Mouse (Mus musculus): Measurements from ENCODE around the gene Mboat2. TPM values are rescaled to one million over a fixed set of nuclear protein-coding genes. Genes with fewer than 3 reads are reported as not detected.

Gene Mboat2
- total and polyA plus RNA-seq, 2 experiments from 2014 or later: 60.2 to 73.0 TPM

DNA sequence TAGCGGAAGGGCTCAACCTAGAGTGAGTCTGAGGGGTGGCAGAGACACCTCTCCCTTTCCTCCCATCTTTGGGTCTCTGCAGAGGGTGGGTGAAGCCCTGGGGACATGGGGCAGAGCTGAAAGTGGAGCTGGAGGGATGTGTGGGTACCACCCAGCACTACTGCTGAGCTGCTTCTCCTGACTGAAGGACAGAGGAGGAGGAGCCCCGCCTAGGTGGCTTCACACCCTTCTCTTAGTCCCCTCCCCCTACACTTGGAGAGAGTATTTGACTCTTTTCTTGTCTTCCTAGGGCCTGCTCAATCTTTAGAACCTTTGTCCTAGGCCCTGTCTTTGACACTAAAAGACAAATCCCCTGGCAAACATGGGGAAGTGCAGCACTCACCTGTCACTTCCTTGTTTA is 7.3 kb downstream of the Mboat2 start:
- H3K27me3 ChIP-seq (ENCODE audit: insufficient read depth, low read length): no peaks in the 10 kb centered on the region
- no peak for DNase-seq (ENCODE audit: low spot score)
- H3K4me3 ChIP-seq (ENCODE audit: low read length): no peak overlapping the region
- H3K9ac ChIP-seq (replicated peaks; ENCODE audit: low read length): no peak overlapping the region
- H3K4me1 ChIP-seq (ENCODE audit: insufficient read depth, low read length): peaks cover 13% of the 10 kb centered on the region; the same call in 1 of the 2 replicates
- no peak overlapping the region for H3K27ac ChIP-seq
- peak; percentile 29; the same call in 1 of the 2 replicates for ATAC-seq
- 71% methylated on average over 2 of the region's 2 CpGs for WGBS
- H3K9me3 ChIP-seq (ENCODE audit: low read length): no peaks in the 10 kb centered on the region
- no peak overlapping the region for H3K4me2 ChIP-seq (ENCODE audit: low read depth, low read length)
- no peak for TF ChIP-seq CTCF (IDR thresholded peaks at IDR 0.05; ENCODE audit: low read depth)
- H3K36me3 ChIP-seq (ENCODE audit: insufficient read depth, low read length): no peaks in the 10 kb centered on the region

DNA sequence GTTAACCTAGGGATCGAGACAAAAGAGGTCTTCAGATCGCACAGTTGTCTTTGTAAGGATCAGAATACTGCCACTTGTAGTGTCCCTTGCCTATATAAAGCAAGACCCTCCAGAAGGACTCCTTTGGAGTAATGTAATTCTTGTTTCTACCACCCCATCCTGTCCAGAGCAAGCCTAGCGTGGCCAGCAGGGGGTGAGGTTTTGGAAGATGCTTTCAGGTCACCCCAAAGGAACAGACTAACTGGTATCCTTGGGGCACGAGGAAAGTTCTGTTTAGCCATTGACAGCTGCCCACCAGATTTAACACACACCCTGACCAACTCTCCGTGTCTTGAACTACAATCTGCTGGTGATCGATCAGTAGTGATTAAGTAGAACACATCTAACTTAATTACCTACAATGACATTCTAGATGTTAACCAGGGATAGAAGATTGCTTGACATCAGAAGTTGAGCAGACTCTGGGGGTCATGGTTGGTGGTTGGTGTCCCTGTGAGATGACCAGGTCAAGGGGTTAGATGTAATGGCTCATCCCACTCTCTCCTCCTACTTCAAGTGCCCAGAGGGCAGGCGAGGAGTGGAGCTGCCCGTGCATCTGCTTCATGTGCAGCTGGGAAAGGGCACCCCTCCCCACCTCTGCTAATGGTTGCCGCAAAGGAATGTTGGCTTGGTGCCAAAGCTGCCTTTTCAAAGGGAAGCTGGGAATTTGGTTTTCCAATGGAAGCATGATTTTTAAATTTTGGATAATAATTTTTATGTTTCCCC is 10.6 kb downstream of the Mboat2 start:
- Histone ChIP-seq H3K27me3 (ENCODE audit: insufficient read depth, low read length) (no peaks in the 10 kb centered on the region), H3K36me3 (ENCODE audit: insufficient read depth, low read length) (no peaks in the 10 kb centered on the region), H3K9me3 (ENCODE audit: low read length) (no peaks in the 10 kb centered on the region), H3K4me1 (ENCODE audit: insufficient read depth, low read length) (peaks cover 13% of the 10 kb centered on the region; the same call in 1 of the 2 replicates), H3K4me3 (ENCODE audit: low read length) (no peak overlapping the region), H3K4me2 (ENCODE audit: low read depth, low read length) (no peak overlapping the region), H3K9ac (replicated peaks; ENCODE audit: low read length) (no peak overlapping the region), H3K27ac (no peak overlapping the region)
- ATAC-seq (no peak), DNase-seq (ENCODE audit: low spot score) (peak; percentile 55)
- 0 out of 2 replicates have a peak, but pooled peaks have one; percentile 11 for TF ChIP-seq CTCF (IDR thresholded peaks at IDR 0.05; ENCODE audit: low read depth)
- WGBS: 56% methylated on average over 9 of the region's 9 CpGs

DNA sequence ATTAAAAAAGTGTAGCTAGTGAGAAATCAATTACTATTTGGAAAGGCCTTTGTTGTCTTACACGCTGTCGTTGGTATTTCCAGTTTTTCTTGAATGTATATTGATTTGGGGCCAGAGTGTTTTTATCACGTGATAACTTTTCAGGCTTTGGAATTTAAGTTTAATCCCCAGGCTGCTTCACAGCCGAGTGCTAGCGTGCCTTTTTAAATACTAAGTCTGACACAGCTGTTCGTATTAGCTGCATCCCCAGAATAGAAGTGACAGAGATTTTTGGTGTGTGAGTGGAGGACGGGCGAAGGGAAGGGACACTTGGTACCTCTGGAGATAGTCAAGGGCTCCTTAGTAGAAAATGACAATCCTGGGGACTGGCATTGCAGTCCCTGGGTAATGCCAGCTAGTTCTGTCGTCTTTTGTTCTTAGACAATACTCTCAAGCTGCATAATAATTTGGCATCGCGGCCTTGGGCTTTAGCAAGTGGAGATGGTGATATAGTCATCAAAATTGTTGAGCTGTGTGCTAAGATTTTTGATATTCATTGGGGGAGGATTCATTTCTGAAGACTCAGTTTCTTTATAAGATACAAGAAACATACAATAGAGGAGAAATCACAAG is 11.7 kb downstream of the Mboat2 start:
- no peak for TF ChIP-seq CTCF (IDR thresholded peaks at IDR 0.05; ENCODE audit: low read depth)
- Histone ChIP-seq H3K9me3 (ENCODE audit: low read length) (no peaks in the 10 kb centered on the region), H3K27me3 (ENCODE audit: insufficient read depth, low read length) (no peaks in the 10 kb centered on the region), H3K9ac (replicated peaks; ENCODE audit: low read length) (no peak overlapping the region), H3K36me3 (ENCODE audit: insufficient read depth, low read length) (no peaks in the 10 kb centered on the region), H3K4me3 (ENCODE audit: low read length) (no peak overlapping the region), H3K27ac (no peak overlapping the region), H3K4me2 (ENCODE audit: low read depth, low read length) (no peak overlapping the region), H3K4me1 (ENCODE audit: insufficient read depth, low read length) (peaks cover 13% of the 10 kb centered on the region; the same call in 1 of the 2 replicates)
- DNase-seq (ENCODE audit: low spot score) (no peak), ATAC-seq (no peak)
- 40% methylated on average over 11 of the region's 11 CpGs for WGBS

DNA sequence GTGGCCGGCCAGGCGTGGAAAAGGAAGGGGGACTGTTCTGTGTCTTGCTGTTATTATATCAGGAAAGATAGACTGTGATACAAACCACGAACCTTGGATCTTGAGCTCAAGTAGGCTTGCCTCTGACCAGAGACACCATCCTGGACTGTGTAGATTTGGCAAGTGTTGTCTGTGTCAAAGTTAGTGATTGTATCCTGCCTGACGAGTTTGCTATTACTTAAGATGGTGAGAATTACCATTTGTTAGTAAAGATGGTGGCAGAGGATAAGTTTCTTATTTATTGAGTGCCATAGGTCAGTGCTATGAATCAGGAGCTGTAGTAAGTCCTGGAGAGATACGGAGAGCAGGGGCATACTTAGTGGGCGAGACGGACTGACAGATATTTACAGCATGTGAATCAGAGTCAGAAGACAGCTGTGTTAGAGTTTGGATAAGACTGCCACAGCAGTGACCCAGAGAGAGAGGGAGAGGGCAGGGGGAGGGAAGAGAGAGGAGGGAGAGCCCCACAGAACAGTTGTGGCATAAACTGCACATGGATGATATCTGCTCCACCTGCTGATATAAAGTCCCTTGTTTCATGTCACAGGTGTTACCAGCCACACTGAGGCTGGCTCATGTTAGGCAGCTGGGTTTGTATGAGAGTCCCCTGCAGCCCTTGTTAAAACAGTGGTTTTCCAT is 12.9 kb downstream of the Mboat2 start:
- Histone ChIP-seq H3K27ac (no peak overlapping the region), H3K4me2 (ENCODE audit: low read depth, low read length) (no peak overlapping the region), H3K36me3 (ENCODE audit: insufficient read depth, low read length) (no peaks in the 10 kb centered on the region), H3K9ac (replicated peaks; ENCODE audit: low read length) (no peak overlapping the region), H3K4me1 (ENCODE audit: insufficient read depth, low read length) (0 out of 2 replicates have a peak, but pooled peaks cover 6% of the 10 kb centered on the region), H3K4me3 (ENCODE audit: low read length) (no peak overlapping the region), H3K9me3 (ENCODE audit: low read length) (no peaks in the 10 kb centered on the region), H3K27me3 (ENCODE audit: insufficient read depth, low read length) (no peaks in the 10 kb centered on the region)
- 73% methylated on average over 7 of the region's 7 CpGs for WGBS
- ATAC-seq (no peak), DNase-seq (ENCODE audit: low spot score) (no peak)
- TF ChIP-seq CTCF (IDR thresholded peaks at IDR 0.05; ENCODE audit: low read depth): no peak

DNA sequence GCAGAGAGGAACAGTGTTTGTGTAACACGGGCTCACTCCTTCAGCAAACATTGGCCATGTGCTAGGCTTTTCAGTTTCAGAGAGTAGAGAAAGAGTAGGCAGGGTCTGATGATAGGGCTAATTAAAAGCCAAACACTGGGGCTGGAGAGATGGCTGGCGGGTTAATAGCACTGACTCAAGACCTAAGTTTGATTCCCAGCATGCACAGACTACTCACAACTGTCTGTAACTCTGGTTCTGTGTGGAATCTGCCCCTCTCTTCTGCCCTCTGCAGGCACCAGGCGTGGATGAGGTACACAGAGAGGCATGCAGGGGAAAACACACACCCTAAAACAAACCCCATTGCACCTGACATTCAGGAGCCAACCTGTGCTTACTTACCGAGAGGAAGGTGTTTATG is 14.7 kb downstream of the Mboat2 start:
- H3K27ac ChIP-seq: no peak overlapping the region
- DNase-seq (ENCODE audit: low spot score) (no peak), ATAC-seq (no peak)
- H3K4me1 ChIP-seq (ENCODE audit: insufficient read depth, low read length): 0 out of 2 replicates have a peak, but pooled peaks cover 6% of the 10 kb centered on the region
- H3K9ac ChIP-seq (replicated peaks; ENCODE audit: low read length): no peak overlapping the region
- WGBS: 80% methylated on average over 4 of the region's 4 CpGs
- no peaks in the 10 kb centered on the region for H3K9me3 ChIP-seq (ENCODE audit: low read length)
- no peak overlapping the region for H3K4me2 ChIP-seq (ENCODE audit: low read depth, low read length)
- no peaks in the 10 kb centered on the region for H3K27me3 ChIP-seq (ENCODE audit: insufficient read depth, low read length)
- TF ChIP-seq CTCF (IDR thresholded peaks at IDR 0.05; ENCODE audit: low read depth): peak; percentile 30; the same call in 1 of the 2 replicates
- H3K36me3 ChIP-seq (ENCODE audit: insufficient read depth, low read length): no peaks in the 10 kb centered on the region
- no peak overlapping the region for H3K4me3 ChIP-seq (ENCODE audit: low read length)

DNA sequence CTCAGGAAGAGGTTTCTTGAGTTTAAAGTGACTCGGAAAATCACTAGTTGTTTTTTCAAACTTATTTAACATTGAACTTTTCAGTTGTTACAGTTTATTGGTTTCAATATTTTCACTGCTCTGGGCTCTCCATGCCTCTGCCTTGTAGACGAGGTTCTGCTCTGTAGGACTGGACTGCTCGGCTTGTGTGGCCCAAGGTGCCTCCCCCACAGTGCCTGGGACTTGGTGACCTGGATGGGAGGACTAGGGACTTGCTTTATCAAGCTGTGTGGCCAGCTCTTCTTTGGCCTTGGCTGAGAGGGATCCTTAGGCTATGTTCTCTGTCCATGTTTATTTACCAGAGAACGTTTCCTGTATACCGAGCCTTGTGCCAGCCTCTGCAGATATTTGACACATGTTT is 17.4 kb downstream of the Mboat2 start:
- 78% methylated on average over 5 of the region's 5 CpGs for WGBS
- DNase-seq (ENCODE audit: low spot score) (no peak), ATAC-seq (no peak)
- Histone ChIP-seq H3K36me3 (ENCODE audit: insufficient read depth, low read length) (no peaks in the 10 kb centered on the region), H3K4me2 (ENCODE audit: low read depth, low read length) (no peak overlapping the region), H3K27me3 (ENCODE audit: insufficient read depth, low read length) (no peaks in the 10 kb centered on the region), H3K4me1 (ENCODE audit: insufficient read depth, low read length) (no peaks in the 10 kb centered on the region), H3K9ac (replicated peaks; ENCODE audit: low read length) (no peak overlapping the region), H3K9me3 (ENCODE audit: low read length) (no peaks in the 10 kb centered on the region), H3K4me3 (ENCODE audit: low read length) (no peak overlapping the region), H3K27ac (no peak overlapping the region)
- no peak for TF ChIP-seq CTCF (IDR thresholded peaks at IDR 0.05; ENCODE audit: low read depth)

Data from hindbrain, postnatal 0 days (tissue).